Mouse (Mus musculus): ENCODE results near the gene Apln.

Gene Apln

DNA sequence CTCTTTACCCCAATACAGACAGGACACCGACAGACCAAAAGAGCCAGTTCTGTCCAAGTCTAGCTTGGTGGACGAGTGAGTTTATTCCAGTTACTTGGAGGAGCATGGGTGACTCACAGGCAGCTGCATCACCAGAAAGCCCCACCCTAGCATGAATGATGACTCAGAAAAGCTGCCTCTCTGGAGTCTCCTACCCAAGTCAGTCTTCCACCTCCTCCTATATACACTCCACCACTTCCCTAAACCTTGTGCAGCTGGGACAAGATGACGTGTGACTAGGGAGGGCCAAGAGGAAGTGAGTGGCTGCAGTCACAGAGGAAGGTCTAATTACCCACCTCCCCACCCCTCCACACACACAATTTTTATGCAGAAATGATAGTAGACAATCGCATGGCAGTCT lies 58.1 kb downstream of the Apln start:
- TF ChIP-seq GATA4 (IDR thresholded peaks at IDR 0.05; ENCODE audit: insufficient replicate concordance, low read length) = no peak
